Mouse (Mus musculus) ES-E14 (cell line): ENCODE measurements around the gene Vsig8. TPM values are rescaled to one million over a fixed set of nuclear protein-coding genes. Genes with fewer than 3 reads are reported as not detected.

Source experiments
- DNase-seq: peaks from one replicate; pipeline ENCODE4 v3.0.0-alpha.2; 2013; ENCODE audit warnings: low read depth, low spot score
- H3K27ac ChIP-seq: 2 replicates; pipeline ENCODE4 v1.5.1; 2012; ENCODE audit warnings: low read depth, mild to moderate bottlenecking, low read length, moderate library complexity, mixed read lengths; ENCODE audit not compliant: poor library complexity, insufficient read depth, severe bottlenecking
- H3K36me3 ChIP-seq: 2 replicates; pipeline ENCODE4 v1.6.1; 2012; ENCODE audit warnings: mild to moderate bottlenecking, low read length, moderate library complexity, mixed read lengths; ENCODE audit not compliant: control insufficient read depth, poor library complexity, insufficient read depth, severe bottlenecking
- H3K4me1 ChIP-seq, 2 experiments: fragments of 150-350 bp in 1 of 2; sonication (generic) in 1 of 2; 2 replicates each; pipeline ENCODE4 v1.6.1; 2012; ENCODE audit warnings: low read length in 2 of 2, mild to moderate bottlenecking in 1 of 2, mixed read lengths in 1 of 2; ENCODE audit not compliant: control insufficient read depth in 2 of 2, insufficient read depth in 2 of 2, poor library complexity in 1 of 2
- H3K4me3 ChIP-seq, 2 experiments: fragments of 150-350 bp in 1 of 2; sonication (generic) in 1 of 2; 2 replicates each; pipeline ENCODE4 v1.5.1; 2012; ENCODE audit warnings: low read length in 2 of 2, low read depth in 1 of 2, mild to moderate bottlenecking in 1 of 2, mixed read lengths in 1 of 2; ENCODE audit not compliant: insufficient read depth in 1 of 2, poor library complexity in 1 of 2, severe bottlenecking in 1 of 2
- H3K9ac ChIP-seq: 2 replicates; pipeline ENCODE4 v1.6.1; 2012; ENCODE audit warnings: low read depth, mild to moderate bottlenecking, low read length, mixed read lengths; ENCODE audit not compliant: poor library complexity, insufficient read depth, severe bottlenecking
- H3K9me3 ChIP-seq: fragments of 150-350 bp; sonication (generic); 2 replicates; pipeline ENCODE4 v1.6.1; 2012; ENCODE audit warnings: low read depth, mild to moderate bottlenecking, low read length; ENCODE audit not compliant: control insufficient read depth, insufficient read depth
- CHD2 ChIP-seq: IDR thresholded peaks from 2 replicates; pipeline ENCODE4 v1.6.1; 2014; ENCODE audit warnings: mild to moderate bottlenecking, low read depth, low read length, inconsistent platforms
- HCFC1 ChIP-seq: IDR thresholded peaks from 2 replicates; pipeline ENCODE4 v1.6.1; 2012; ENCODE audit warnings: low read length, inconsistent platforms, borderline replicate concordance; ENCODE audit not compliant: insufficient read depth
- MAFK ChIP-seq: IDR thresholded peaks from 2 replicates; pipeline ENCODE4 v1.6.1; 2014; ENCODE audit warnings: mild to moderate bottlenecking, low read depth, low read length, inconsistent platforms; ENCODE audit not compliant: insufficient read depth
- ZC3H11A ChIP-seq: IDR thresholded peaks from 2 replicates; pipeline ENCODE4 v1.6.1; 2012; ENCODE audit warnings: low read depth, mild to moderate bottlenecking, inconsistent platforms, low read length, borderline replicate concordance
- ZNF384 ChIP-seq: IDR thresholded peaks from 2 replicates; pipeline ENCODE4 v1.6.1; 2012; ENCODE audit warnings: low read depth, low read length, inconsistent platforms
- in situ Hi-C, 2 experiments: fragments of 600-800 bp; cut with MboI; formaldehyde crosslinking; loops; one replicate each; pipeline ENCODE4 v1.15.1; 2025; ENCODE audit warnings: low sequenced_read_pairs in 2 of 2, inconsistent platforms in 1 of 2; ENCODE audit not compliant: unreplicated experiment in 2 of 2
- total RNA-seq: library from RNA; depleted of rRNA; stranded (reverse); fragments of 300-350 nt; gene quantifications from 2 replicates; pipeline ENCODE4 v1.2.3, GENCODE M21; 2012

Gene Vsig8
- total RNA-seq, 1 experiment: 0.09 TPM

DNA sequence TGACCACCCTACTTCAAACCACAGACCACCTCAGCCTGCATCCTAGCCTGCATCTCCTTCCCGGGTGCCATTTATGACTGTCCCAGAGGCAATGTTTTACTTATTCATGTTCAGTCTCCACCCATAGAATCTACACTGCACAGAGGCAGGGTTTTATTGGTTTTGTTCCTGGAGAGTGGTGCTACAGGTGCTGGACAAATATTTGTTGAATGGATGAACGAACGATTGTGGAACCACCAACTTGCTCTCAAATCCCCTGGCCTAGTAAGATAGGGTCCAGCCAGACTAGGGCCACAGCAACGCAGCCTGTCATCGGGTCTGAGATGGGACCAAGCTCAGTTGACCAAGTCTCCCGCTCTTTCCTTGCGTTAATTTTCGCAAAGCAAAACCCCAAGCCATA lies 45.8 kb upstream of the Vsig8 start:
- DNase-seq: no peak
- Histone ChIP-seq H3K9ac (no peak overlapping the region), H3K4me3 (peak overlapping the region in 1 of 2 experiments; percentile 26; a peak in 1 of 4 replicates), H3K36me3 (peaks cover 18% of the 10 kb centered on the region), H3K27ac (no peak overlapping the region), H3K4me1 (peaks cover 2 to 21% of the 10 kb centered on the region in 2 experiments; a peak in 2 of 4 replicates), H3K9me3 (no peaks in the 10 kb centered on the region)
- no peak for TF ChIP-seq ZNF384
- TF ChIP-seq HCFC1: no peak
- no peak for TF ChIP-seq ZC3H11A
- TF ChIP-seq MAFK: no peak
- TF ChIP-seq CHD2: no peak
- in situ Hi-C loops: no loop called here

DNA sequence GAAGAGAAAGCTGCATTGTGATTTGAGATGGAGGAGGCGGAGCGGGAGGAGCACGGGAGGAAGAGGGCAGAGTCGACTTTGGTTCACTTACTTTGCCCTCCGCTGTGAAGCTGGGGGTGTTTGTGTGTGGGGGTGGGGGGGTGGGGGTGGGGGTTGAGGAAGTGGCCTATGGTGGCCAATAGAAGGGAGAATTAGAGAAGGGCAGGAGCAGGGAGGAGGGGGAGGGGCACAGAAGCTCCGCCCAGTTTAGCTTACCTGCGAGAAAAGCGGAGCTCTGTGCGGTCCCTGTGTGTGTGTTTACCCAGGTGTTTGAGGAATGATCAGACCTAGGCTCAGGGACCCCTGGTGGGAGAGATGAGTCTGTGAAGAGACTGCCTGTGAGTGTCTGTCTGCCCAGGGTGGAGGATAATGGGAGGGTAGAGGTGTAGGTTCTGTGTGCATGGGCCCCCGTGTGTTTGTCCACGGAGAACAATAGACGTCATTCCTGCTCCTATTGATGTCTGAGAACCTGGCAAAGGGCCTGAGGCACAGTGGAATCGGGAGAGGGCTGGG lies 45.2 kb upstream of the Vsig8 start:
- H3K4me3 ChIP-seq: peak overlapping the region in 1 of 2 experiments; percentile 26; a peak in 1 of 4 replicates
- no peak overlapping the region for H3K9ac ChIP-seq
- peaks cover 13% of the 10 kb centered on the region for H3K36me3 ChIP-seq
- H3K4me1 ChIP-seq: peaks cover 2 to 24% of the 10 kb centered on the region in 2 experiments; a peak in 2 of 4 replicates
- in situ Hi-C loops: no loop called here
- no peak overlapping the region for H3K27ac ChIP-seq
- no peak for TF ChIP-seq MAFK
- TF ChIP-seq HCFC1: no peak
- TF ChIP-seq CHD2: no peak
- no peak for TF ChIP-seq ZC3H11A
- TF ChIP-seq ZNF384: no peak
- no peak for DNase-seq
- no peaks in the 10 kb centered on the region for H3K9me3 ChIP-seq

DNA sequence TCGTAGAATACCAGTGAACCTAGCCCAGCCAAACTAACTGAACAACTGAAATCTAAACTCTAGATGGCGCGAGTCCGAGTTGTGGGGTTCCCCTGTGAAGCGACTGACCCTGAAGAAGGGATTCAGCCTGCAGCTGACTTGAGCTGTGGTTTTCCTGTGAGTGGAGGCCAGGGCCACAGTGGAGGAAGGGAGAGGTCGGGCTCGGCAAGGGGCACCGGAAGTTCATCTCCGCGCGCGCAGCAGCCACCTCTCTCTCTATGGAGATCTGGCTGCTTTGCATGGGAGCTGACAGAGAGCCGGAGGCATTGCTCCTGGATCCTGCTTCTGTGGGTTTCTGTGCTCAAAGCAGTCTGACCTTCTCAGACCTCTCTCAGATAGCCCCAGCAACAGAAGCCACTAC lies 42.8 kb upstream of the Vsig8 start:
- no peaks in the 10 kb centered on the region for H3K9me3 ChIP-seq
- no peak overlapping the region for H3K9ac ChIP-seq
- in situ Hi-C loops: no loop called here
- H3K4me1 ChIP-seq: peaks cover 2 to 28% of the 10 kb centered on the region in 2 experiments; a peak in 3 of 4 replicates
- no peak for DNase-seq
- TF ChIP-seq CHD2 (no peak), ZC3H11A (no peak), MAFK (no peak), ZNF384 (no peak), HCFC1 (no peak)
- H3K36me3 ChIP-seq: no peaks in the 10 kb centered on the region
- H3K4me3 ChIP-seq: peak overlapping the region in 1 of 2 experiments; percentile 22; a peak in 1 of 4 replicates
- H3K27ac ChIP-seq: no peak overlapping the region

DNA sequence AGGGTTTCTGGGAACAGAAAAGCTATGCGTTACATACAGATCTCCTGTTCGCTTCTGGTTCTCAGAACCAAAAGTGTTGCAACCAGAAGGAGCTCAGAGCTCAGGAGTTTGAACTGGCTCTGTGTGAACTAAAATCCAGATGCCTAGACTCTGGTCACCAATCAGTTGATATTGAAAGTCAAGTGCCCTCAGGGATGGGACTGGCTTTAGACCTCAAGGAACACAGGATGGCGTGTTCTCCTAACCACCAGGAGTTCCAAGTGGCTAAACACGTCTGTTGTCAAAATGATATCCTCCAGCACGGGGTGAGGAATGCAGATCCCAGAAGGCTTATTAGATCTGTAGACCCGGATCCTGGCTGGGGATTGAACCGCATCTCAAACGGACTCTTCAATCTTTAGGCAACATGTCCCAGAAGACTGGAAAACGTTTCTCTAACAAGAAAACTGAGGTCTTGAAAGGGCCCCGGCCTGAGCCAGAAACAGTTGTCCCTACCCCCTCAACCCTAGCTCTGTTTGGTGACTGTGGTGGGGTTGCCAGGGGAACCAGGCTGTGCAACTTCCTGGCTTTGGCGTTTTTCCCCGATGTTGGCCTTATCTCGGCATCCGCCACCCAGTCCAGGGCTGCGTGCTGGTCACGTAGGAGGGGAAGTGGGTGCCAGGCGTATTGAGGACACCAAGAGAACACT lies 42.1 kb upstream of the Vsig8 start:
- no peak overlapping the region for H3K27ac ChIP-seq
- DNase-seq: no peak
- H3K36me3 ChIP-seq: no peaks in the 10 kb centered on the region
- H3K9me3 ChIP-seq: no peaks in the 10 kb centered on the region
- in situ Hi-C loops: no loop called here
- H3K4me3 ChIP-seq: peak overlapping the region in 1 of 2 experiments; percentile 22; a peak in 1 of 4 replicates
- H3K9ac ChIP-seq: peak overlapping the region; percentile 4; the same call in 1 of the 2 replicates
- no peak for TF ChIP-seq CHD2
- TF ChIP-seq ZNF384: no peak
- TF ChIP-seq MAFK: no peak
- TF ChIP-seq ZC3H11A: no peak
- TF ChIP-seq HCFC1: no peak
- H3K4me1 ChIP-seq: peaks cover 2 to 28% of the 10 kb centered on the region in 2 experiments; a peak in 3 of 4 replicates
